Mouse (Mus musculus): ENCODE results near the gene Gbx1.

Gbx1 gene

DNA sequence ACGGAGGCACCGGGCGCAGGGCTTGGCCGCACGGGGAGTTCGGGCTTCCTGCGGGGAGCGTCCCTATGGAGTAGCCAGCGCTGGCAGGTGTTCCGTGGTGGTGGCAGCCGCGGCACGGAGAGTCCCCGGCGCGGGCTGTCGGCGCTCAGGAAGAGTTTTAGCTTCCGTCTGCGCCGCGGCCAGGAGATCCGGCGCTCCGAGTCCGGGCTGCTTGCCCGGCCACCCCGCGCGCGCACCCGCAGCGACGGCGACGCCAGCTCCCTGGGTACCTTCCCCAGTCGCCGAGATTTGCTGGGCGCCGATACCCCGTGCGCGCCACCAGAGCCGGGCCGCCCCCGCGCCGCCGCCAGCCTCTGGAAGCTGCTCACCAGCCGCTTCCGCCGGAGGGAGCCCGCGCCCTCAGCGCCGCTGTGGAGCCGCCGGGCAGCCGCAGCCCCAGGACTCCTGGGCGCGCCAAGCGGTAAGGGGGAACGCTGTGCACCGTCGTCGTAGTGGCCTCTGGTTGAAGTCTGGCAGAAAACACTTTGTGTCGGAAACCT is 52.2 kb downstream of the Gbx1 start:
- peak; percentile 32 to 37 for DNase-seq

DNA sequence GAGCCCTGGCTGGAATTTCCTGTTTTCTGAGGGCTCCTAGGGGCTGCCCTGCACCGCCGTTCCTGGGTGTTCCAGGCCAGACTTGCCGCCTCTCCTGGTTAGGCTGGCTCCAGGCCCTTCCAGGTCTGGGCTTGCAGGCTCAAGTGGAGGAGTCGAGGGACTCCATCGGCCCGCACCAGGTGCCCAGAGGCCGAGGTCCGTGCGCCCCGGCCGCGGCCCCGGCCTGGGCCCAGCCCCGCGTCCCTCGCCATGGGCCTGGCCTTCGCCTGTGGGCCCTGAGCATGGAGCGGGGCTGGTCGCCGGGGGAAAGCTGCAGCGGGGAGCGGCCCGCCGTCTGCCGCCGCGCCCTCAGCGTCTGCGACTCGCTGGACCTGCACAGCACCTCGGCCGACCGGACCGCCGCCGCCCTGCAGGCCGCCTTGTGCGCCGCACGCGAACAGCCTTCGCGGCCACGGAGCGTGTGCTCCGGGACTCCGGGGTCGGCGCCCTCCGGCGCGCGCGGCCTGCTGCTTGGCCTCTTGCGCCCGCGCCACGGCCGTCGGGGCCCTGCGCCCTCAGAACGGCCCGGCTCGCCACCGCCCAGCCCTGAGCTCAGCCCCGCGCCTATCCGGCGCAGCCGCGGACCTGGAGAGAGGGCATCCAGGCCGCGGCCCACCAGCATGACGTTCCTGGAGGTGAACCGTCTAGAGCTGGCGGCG is 52.8 kb downstream of the Gbx1 start:
- DNase-seq, result no peak

- DNase-seq, result no peak
Measured at GRCm38 (mm10) chr5:24472884-24473619, 54.0 kb downstream of the Gbx1 start.

DNA sequence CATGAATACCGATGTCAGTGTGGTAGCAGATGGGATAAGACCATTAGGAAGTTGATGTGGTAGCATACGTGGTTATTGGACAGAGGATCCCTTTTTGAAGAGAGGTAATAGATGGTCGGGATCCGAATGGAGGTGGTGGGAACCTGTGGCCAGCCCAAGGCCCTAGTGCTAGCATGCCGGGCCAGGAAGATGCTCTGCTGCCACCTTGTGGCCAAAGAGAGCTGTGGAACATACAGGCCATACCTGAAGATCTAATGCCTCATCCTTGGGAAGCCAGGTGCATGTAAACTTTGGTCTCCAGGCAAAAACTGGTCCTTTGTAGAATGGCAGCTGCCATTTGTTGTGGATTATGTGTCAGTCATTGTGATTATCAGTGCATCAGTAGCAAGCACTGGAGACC is 56.4 kb downstream of the Gbx1 start:
- peak; percentile 82 to 84 for DNase-seq

GRCm38 (mm10) chr5:24466762-24467161 is 60.2 kb downstream of the Gbx1 start:
- no peak for DNase-seq

DNA sequence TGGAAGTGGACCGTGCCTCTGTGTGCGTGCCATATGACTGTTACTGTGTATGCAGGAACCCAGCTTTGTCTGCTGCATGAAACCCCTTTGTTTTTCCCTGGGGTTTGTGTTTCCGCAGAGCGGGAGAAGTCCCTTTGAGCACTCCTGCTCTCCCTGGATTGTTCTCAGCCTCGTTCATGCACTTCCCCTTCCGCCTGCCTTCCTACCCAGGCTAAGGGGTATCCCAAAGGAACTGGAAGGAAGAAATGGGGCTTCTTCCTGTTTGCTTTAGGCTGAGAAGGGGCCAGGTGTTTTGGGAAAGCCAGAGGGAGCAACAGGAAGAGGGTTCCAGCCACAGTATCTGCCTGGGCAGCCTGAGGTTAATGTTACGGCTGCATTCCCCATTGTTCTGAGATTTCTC is 71.4 kb downstream of the Gbx1 start:
- DNase-seq, result no peak

- DNase-seq, result no peak
Measured at GRCm38 (mm10) chr5:24455076-24455475, 71.9 kb downstream of the Gbx1 start.

DNA sequence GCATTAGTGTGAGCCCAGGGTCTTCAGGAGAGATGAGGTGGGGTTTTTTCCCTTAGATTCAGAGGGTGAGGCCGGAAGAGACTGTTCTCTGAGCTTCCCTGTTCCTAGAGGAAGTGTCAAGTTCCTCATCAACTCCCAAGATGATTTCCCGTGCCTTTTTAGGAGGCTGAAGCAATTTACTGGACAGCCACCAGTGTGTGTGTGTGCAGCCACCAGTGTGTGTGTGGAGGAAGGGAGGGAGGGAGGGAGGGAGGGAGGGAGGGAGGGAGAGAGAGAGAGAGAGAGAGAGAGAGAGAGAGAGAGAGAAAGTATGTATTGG is 73.1 kb downstream of the Gbx1 start:
- no peak for DNase-seq

DNA sequence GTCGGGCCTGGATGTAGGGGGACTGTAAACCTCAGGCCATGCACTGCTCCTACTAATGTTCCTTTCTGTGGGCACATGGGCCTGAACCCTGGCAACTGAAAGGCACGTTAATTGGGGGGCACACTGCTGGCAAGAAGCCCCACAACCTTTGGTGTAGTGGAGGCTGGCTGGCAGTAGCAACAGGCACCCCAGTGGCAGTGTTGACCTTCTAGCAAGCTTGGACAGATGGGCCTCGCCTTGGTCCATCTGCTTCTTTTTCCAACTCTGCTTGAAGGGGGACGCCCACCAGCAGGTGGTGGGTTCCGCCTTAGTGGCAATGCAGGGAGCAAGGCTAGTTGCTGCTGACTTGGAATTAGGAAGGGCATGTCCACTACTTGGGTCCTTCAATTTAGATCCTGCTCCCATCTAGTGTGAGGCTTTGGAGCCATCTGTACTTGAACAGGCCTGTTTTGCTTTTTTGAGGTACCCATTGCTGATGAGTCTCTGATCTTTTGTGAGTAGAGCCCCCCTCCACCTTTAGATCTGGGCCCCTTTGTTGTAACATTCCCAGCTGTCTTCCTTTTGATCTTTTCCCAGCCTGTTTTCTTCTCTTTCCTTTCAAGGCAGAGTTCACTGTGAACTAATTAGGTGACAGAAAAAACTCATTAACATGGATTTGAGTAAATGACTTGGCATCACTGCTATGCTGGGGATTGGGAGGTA is 73.6 kb downstream of the Gbx1 start:
- DNase-seq, result no peak

All from B cell, adult 2 months (primary cell).